8 mouse cellular contexts compared by ENCODE assay signal in the genomic region with DNA sequence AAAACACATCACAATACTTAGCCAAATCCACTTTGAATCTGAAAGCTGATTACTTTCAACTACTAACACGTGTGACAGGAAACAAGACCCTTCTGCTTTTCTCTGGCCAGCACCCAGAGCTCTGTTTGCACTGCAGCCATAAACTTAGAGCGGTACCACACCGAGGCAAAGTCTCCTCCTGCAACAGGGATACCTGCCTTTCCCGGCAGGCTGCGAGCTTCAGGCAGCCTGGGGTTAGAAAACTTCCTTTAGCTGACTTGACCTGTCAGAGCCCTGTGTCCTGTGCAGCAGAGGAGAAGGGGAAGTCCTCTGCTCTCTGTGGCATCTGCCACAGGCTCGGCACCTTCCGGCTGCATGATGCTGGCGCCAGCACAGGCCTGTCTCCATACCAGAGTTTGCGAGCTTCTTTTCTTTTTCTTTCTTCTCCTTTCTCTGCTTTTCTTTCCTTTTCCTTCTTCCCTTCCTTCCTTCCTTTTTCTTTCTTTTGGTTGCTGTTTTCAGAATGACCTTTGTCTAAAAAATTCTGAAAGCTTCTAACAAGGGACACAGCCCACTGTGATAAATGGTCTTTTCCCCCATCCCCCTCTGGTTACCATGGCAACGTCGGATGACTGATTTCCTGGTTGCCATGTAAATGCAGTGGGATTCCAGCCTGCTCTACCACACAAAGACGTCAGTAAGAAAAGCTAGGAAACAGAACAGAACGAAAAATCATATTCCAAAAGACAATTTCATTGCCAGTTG. TPM values are rescaled to one million over a fixed set of nuclear protein-coding genes. Genes with fewer than 3 reads are reported as not detected.
A peak's percentile ranks its signal among the peaks of the same experiment; 100 is the strongest.
DNase-seq lines count a peak whose midpoint lies in the region.

No protein-coding gene starts in this region.

- H3K27ac ChIP-seq in macrophage = peak overlapping the region; percentile 96

- peak; percentile 31 for DNase-seq in adipocyte (ENCODE audit: low spot score)
- peak; percentile 68 to 91 for DNase-seq in cerebellum, postnatal 4 days (ENCODE audit: low spot score in 2 of 2)
- DNase-seq in gastrocnemius, postnatal 10 days = peak; percentile 51
- DNase-seq in hindlimb bud, embryonic 11.5 days (ENCODE audit: extremely low spot score, low read depth, low spot score) = peak; percentile 100
- peak; percentile 54 to 89 for DNase-seq in left cerebral cortex, adult 9 months (ENCODE audit: low spot score in 2 of 2)
- peak; percentile 78 for DNase-seq in right cerebral cortex, postnatal 25 days
- DNase-seq in urinary bladder, postnatal 25 days (ENCODE audit: low spot score) = no peak

- peak overlapping the region; percentile 24; the same call in 1 of the 2 replicates for H3K4me3 ChIP-seq in macrophage (ENCODE audit: inconsistent target)

- no peaks in the 10 kb centered on the region for H3K36me3 ChIP-seq in macrophage (ENCODE audit: inconsistent target)

- no peaks in the 10 kb centered on the region for H3K79me2 ChIP-seq in macrophage (ENCODE audit: inconsistent target)

- 2% methylated on average over 12 of the region's 13 CpGs for WGBS in macrophage (ENCODE audit: missing documents)

RNA-seq across cellular contexts. Expression of a gene that starts 9.4 kb away (rescaled TPM):
- 10 to 100 TPM; 18.2 to 18.4 TPM for total RNA-seq in gastrocnemius, postnatal 10 days (2021)
- total RNA-seq in macrophage (2018; cell fraction: chromatin; rRNA removed) = 10 to 100 TPM in 19 of 26 experiments, 1 to 10 TPM in 7; 4.2 to 66.1 (median 29.6) TPM
- 100 to 1,000 TPM; 131 to 281 (median 162) TPM for total RNA-seq in macrophage (2018; cell fraction: cytosol; rRNA removed)
- 100 to 1,000 TPM in 2 of 26 experiments, 10 to 100 TPM in 24; 21.1 to 122 (median 61.1) TPM for total RNA-seq in macrophage (2018; cell fraction: nucleus; rRNA removed)
- 134 to 216 TPM (median 195 TPM) in 3 replicates for polyA plus RNA-seq in macrophage (2018)
